In the genomic region with DNA sequence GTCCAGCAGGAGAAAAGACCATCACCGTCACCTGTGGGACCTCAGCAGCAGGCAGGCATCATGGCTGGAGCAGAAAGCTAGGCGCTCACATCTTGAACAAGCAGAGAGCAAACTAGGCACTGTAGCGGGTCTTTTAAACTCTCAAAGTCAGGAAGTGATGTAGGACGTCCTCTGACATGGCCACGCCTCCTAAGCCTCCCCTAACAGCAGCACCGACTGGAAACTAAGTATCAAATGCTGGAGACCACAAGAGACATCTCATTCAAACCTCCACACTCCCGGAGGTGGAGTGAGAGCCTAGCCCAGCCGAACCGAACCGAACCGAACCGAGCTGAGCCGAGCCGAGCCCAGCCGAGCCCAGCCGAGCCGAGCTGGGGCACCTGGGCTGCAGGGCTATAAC, we compare ENCODE assay signal across 10 mouse cellular contexts. TPM values are rescaled to one million over a fixed set of nuclear protein-coding genes. Genes with fewer than 3 reads are reported as not detected.
A peak's percentile ranks its signal among the peaks of the same experiment; 100 is the strongest.
DNase-seq lines count a peak whose midpoint lies in the region; ATAC-seq and TF ChIP-seq lines count a peak whose summit lies in the region.
"Had no signal": no experiment of that assay in that cellular context is flagged by ENCODE, and none has a peak within 500 bp of the region (broad histone marks: within the 10 kb centered on the region; RNA-seq: fewer than 3 reads in every experiment).

No protein-coding gene starts in this region.

- H3K36me3 ChIP-seq in heart, embryonic 13.5 days, result no peaks in the 10 kb centered on the region
- no peaks in the 10 kb centered on the region for H3K36me3 ChIP-seq in embryonic facial prominence, embryonic 12.5 days
- no peaks in the 10 kb centered on the region for H3K36me3 ChIP-seq in intestine, embryonic 16.5 days (ENCODE audit: control insufficient read depth, insufficient read depth, low read length)
- no peaks in the 10 kb centered on the region for H3K36me3 ChIP-seq in midbrain, postnatal 0 days (ENCODE audit: insufficient read depth, low read length)

- intact Hi-C loops in left cerebral cortex, postnatal 4 days (cut with DNase I), result loop anchor here (10.0 kb wide), 1 partner anchor 134 kb away; a partner anchor contains a TSS

- H3K9me3 ChIP-seq in heart, embryonic 13.5 days, result peaks cover 3% of the 10 kb centered on the region; the same call in 1 of the 2 replicates
- H3K9me3 ChIP-seq in embryonic facial prominence, embryonic 12.5 days, result no peaks in the 10 kb centered on the region
- H3K9me3 ChIP-seq in intestine, embryonic 16.5 days (ENCODE audit: control insufficient read depth, low read length), result no peaks in the 10 kb centered on the region; the same call in 1 of the 2 replicates
- no peaks in the 10 kb centered on the region for H3K9me3 ChIP-seq in midbrain, postnatal 0 days (ENCODE audit: low read length)

- H3K4me1 ChIP-seq in heart, embryonic 13.5 days, result peaks cover 10% of the 10 kb centered on the region; the same call in 1 of the 2 replicates
- H3K4me1 ChIP-seq in embryonic facial prominence, embryonic 12.5 days, result no peaks in the 10 kb centered on the region
- no peaks in the 10 kb centered on the region for H3K4me1 ChIP-seq in intestine, embryonic 16.5 days (ENCODE audit: control insufficient read depth, insufficient read depth, low read length)
- no peaks in the 10 kb centered on the region for H3K4me1 ChIP-seq in midbrain, postnatal 0 days (ENCODE audit: insufficient read depth, low read length)

- peak overlapping the region; percentile 40 for H3K4me3 ChIP-seq in heart, embryonic 13.5 days
- H3K4me3 ChIP-seq in embryonic facial prominence, embryonic 12.5 days, result peak overlapping the region; percentile 23
- peak overlapping the region; percentile 23; the same call in 1 of the 2 replicates for H3K4me3 ChIP-seq in intestine, embryonic 16.5 days (ENCODE audit: low read length)
- peak overlapping the region; percentile 22; the same call in 1 of the 2 replicates for H3K4me3 ChIP-seq in midbrain, postnatal 0 days (ENCODE audit: low read depth, low read length)

- H3K27ac ChIP-seq in heart, embryonic 13.5 days (replicated peaks), result no peak overlapping the region
- no peak overlapping the region for H3K27ac ChIP-seq in embryonic facial prominence, embryonic 12.5 days
- no peak overlapping the region for H3K27ac ChIP-seq in intestine, embryonic 16.5 days (ENCODE audit: low read length)
- no peak overlapping the region for H3K27ac ChIP-seq in midbrain, postnatal 0 days (ENCODE audit: low read depth, low read length)

- no peak for DNase-seq in heart, adult 9 months (ENCODE audit: low spot score in 2 of 2)
- no peak for DNase-seq in midbrain, postnatal 0 days (ENCODE audit: low spot score)
- no peak for DNase-seq in left cerebral cortex, postnatal 4 days
- DNase-seq in right cerebral cortex, adult 18-20 months, result no peak
- DNase-seq in right cerebral cortex, postnatal 4 days, result no peak
- DNase-seq: cerebellum, adult 9-10 months had no signal

- no peak for ATAC-seq in heart, embryonic 13.5 days (ENCODE audit: extremely low read depth, insufficient number of reproducible peaks, low FRiP score, low TSS enrichment)
- no peak for ATAC-seq in embryonic facial prominence, embryonic 12.5 days (ENCODE audit: insufficient number of reproducible peaks, insufficient read depth, low FRiP score, low TSS enrichment)
- no peak for ATAC-seq in intestine, embryonic 16.5 days
- ATAC-seq in midbrain, postnatal 0 days (ENCODE audit: low FRiP score), result no peak

- H3K4me2 ChIP-seq in heart, embryonic 13.5 days, result peak overlapping the region; percentile 56
- peak overlapping the region; percentile 36 for H3K4me2 ChIP-seq in embryonic facial prominence, embryonic 12.5 days (replicated peaks)
- H3K4me2 ChIP-seq in intestine, embryonic 16.5 days (ENCODE audit: low read depth, low read length), result peak overlapping the region; percentile 24; the same call in 1 of the 2 replicates
- H3K4me2 ChIP-seq in midbrain, postnatal 0 days (ENCODE audit: low read depth, low read length, poor library complexity, severe bottlenecking), result peak overlapping the region; percentile 31

- peaks cover 10% of the 10 kb centered on the region for H3K27me3 ChIP-seq in heart, embryonic 13.5 days (replicated peaks)
- H3K27me3 ChIP-seq in embryonic facial prominence, embryonic 12.5 days, result no peaks in the 10 kb centered on the region
- no peaks in the 10 kb centered on the region for H3K27me3 ChIP-seq in intestine, embryonic 16.5 days (replicated peaks; ENCODE audit: control insufficient read depth, insufficient read depth, low read length)
- H3K27me3 ChIP-seq in midbrain, postnatal 0 days (ENCODE audit: insufficient read depth, low read length), result no peaks in the 10 kb centered on the region

- peak overlapping the region; percentile 33; the same call in 1 of the 2 replicates for H3K9ac ChIP-seq in heart, embryonic 13.5 days
- H3K9ac ChIP-seq in embryonic facial prominence, embryonic 12.5 days, result peak overlapping the region; percentile 24; the same call in 1 of the 2 replicates
- H3K9ac ChIP-seq in intestine, embryonic 16.5 days (ENCODE audit: low read depth, low read length), result no peak overlapping the region
- no peak overlapping the region for H3K9ac ChIP-seq in midbrain, postnatal 0 days (replicated peaks; ENCODE audit: low read length, poor library complexity, severe bottlenecking)

- TF ChIP-seq CTCF in midbrain, postnatal 0 days (IDR thresholded peaks at IDR 0.05), result no peak

- 17% methylated on average over 17 of the region's 17 CpGs for WGBS in heart, embryonic 13.5 days
- WGBS in embryonic facial prominence, embryonic 12.5 days, result 29% methylated on average over 17 of the region's 17 CpGs
- 28% methylated on average over 17 of the region's 17 CpGs for WGBS in intestine, embryonic 16.5 days
- 32% methylated on average over 17 of the region's 17 CpGs for WGBS in midbrain, postnatal 0 days

RNA-seq across cellular contexts. Expression of a gene that starts 15.2 kb away (rescaled TPM):
- 64.8 and 76.2 TPM in 2 replicates for polyA plus RNA-seq in heart, embryonic 13.5 days (2015; fragmentation: Nextera tagmentation; extraction: Ambion mirVana)
- polyA plus RNA-seq in embryonic facial prominence, embryonic 12.5 days (2016; fragmentation: Nextera tagmentation; extraction: Ambion mirVana), result 148 and 160 TPM in 2 replicates
- 28.9 and 30.8 TPM in 2 replicates for polyA plus RNA-seq in intestine, embryonic 16.5 days (2015; fragmentation: Nextera tagmentation; extraction: Ambion mirVana)
- 378 and 384 TPM in 2 replicates for total RNA-seq in midbrain, postnatal 0 days (2014; rRNA removed)
- polyA plus RNA-seq in midbrain, postnatal 0 days (2015; fragmentation: Nextera tagmentation; extraction: Ambion mirVana), result 153 and 195 TPM in 2 replicates
- 100 to 1,000 TPM; 285 to 296 TPM for total RNA-seq in left cerebral cortex, postnatal 4 days (2021)

RNA-seq across cellular contexts. Expression of a gene that starts 34.5 kb away (rescaled TPM):
- polyA plus RNA-seq in heart, embryonic 13.5 days (2015; fragmentation: Nextera tagmentation; extraction: Ambion mirVana), result 0.19 and 0.21 TPM in 2 replicates
- polyA plus RNA-seq in embryonic facial prominence, embryonic 12.5 days (2016; fragmentation: Nextera tagmentation; extraction: Ambion mirVana), result 0.10 TPM in 1 of 2 replicates, not detected in the other
- not detected in 2 replicates for polyA plus RNA-seq in intestine, embryonic 16.5 days (2015; fragmentation: Nextera tagmentation; extraction: Ambion mirVana)
- total RNA-seq in midbrain, postnatal 0 days (2014; rRNA removed), result 1.7 and 2.2 TPM in 2 replicates
- 0.11 and 0.15 TPM in 2 replicates for polyA plus RNA-seq in midbrain, postnatal 0 days (2015; fragmentation: Nextera tagmentation; extraction: Ambion mirVana)
- 10 to 100 TPM; 29.9 to 39.5 TPM for total RNA-seq in left cerebral cortex, postnatal 4 days (2021)
- polyA plus RNA-seq: spleen, adult 2 months had no signal

RNA-seq across cellular contexts. Expression of a gene that starts 45.6 kb away (rescaled TPM):
- polyA plus RNA-seq in heart, embryonic 13.5 days (2015; fragmentation: Nextera tagmentation; extraction: Ambion mirVana), result 69.8 and 72.1 TPM in 2 replicates
- 41.5 and 42.0 TPM in 2 replicates for polyA plus RNA-seq in embryonic facial prominence, embryonic 12.5 days (2016; fragmentation: Nextera tagmentation; extraction: Ambion mirVana)
- polyA plus RNA-seq in intestine, embryonic 16.5 days (2015; fragmentation: Nextera tagmentation; extraction: Ambion mirVana), result 72.5 and 74.5 TPM in 2 replicates
- total RNA-seq in midbrain, postnatal 0 days (2014; rRNA removed), result 6.0 and 7.3 TPM in 2 replicates
- 5.8 and 7.7 TPM in 2 replicates for polyA plus RNA-seq in midbrain, postnatal 0 days (2015; fragmentation: Nextera tagmentation; extraction: Ambion mirVana)
- total RNA-seq in left cerebral cortex, postnatal 4 days (2021), result under 1 TPM; 0.72 to 0.91 TPM

Comparison
In these comparisons a context has a peak if more than half of its experiments do, and no peak if none do; other contexts are left out.
1. H3K9ac ChIP-seq: peak in heart, embryonic 13.5 days (single experiment) and embryonic facial prominence, embryonic 12.5 days (single experiment); none in intestine, embryonic 16.5 days (single experiment) and midbrain, postnatal 0 days (single experiment).
2. Peak in every context shown above with its lines, with median percentiles within 50 percentile points of each other: H3K4me2 ChIP-seq and H3K4me3 ChIP-seq.